Mouse (Mus musculus) spleen, postnatal 14 days (tissue): ENCODE data around the gene Lrrc8a.
A peak's percentile ranks its signal among the peaks of the same experiment; 100 is the strongest.

Experiments used
- DNase-seq, 2 experiments: peaks; one replicate each; pipeline ENCODE4 v3.0.0; 2021 to 2022; ENCODE audit warnings: low spot score in 2 of 2

The Lrrc8a gene

DNA sequence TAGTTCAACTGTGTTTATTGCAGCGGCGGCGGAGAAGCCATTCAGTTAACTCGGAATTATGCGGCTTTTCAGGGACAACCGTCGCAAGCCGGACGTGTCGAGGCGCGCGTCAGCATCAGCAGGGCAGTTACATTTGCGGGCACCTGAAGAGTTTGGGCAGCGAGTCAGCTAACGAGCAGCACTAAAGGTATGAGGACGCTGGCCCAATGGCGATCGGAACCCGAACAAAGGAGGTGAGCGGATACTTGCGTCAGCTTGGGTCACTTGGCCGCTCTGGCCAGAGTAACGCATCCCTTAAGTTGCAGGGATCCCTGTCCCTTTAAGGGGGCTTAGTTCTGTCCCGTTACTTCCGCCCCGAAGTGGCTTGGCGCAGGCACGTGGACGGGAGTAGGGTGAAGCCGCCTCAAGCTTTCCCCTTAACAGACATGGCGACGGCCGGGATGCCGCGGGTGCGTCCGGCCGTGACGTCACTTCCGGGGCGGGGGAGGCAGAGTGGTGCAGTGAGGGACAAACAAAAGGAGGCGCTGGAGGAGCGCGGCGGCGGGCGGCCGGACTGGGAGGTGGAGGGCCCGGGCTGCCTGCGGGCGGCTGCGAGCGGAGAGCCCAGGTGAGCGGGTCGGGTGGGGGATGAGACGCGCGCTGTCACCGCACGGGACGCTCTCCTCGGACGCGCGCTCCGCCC lies at the start of gene Lrrc8a:
Gene Lrrc8a (plus strand): TSS at position 517 of the 682 bp plus-strand sequence.
- peak; percentile 99 to 100 for DNase-seq

DNA sequence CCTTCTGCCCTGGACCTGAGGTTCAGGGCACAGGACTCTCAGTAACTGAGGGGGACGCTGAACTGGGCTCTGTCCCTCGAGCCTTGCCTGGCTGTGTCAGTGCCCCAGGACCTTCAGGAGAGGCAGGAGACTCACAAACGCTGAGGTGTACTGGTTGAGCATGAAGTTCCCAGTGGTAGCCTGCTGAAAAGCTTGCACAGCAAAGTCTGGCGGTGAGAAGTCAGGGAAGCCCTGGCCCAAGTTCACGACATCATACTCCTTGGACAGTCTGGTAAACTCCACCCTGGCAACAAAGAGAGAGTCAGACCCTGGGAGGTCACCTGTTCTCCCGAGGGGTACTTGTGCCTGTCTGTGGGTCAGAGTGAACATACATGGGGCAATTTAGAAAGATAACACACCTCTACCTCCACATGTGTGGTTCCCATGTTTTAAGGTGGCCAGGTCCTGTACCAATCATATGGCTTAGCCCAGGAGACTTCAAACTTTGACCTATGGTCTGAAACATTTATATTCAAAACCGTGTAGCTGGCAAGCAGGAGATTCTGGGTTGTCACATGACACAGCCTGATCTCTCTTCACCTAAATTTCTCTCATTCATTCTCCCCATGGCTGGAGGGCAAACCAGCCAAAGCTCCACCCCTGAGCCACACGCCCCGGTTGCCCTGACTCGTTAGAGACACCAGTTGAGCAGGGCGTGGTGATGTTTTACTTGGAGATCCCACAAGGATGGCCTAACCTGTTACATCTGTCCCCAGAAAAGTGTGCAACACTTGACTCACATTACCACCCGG lies 45.5 kb upstream of the Lrrc8a start:
- DNase-seq, result no peak

- DNase-seq, result no peak
Measured at GRCm38 (mm10) chr2:30194656-30195055, 42.9 kb upstream of the Lrrc8a start.

GRCm38 (mm10) chr2:30198021-30198420 lies 39.5 kb upstream of the Lrrc8a start:
- no peak for DNase-seq

- no peak for DNase-seq
Measured at GRCm38 (mm10) chr2:30199984-30200383, 37.5 kb upstream of the Lrrc8a start.

DNA sequence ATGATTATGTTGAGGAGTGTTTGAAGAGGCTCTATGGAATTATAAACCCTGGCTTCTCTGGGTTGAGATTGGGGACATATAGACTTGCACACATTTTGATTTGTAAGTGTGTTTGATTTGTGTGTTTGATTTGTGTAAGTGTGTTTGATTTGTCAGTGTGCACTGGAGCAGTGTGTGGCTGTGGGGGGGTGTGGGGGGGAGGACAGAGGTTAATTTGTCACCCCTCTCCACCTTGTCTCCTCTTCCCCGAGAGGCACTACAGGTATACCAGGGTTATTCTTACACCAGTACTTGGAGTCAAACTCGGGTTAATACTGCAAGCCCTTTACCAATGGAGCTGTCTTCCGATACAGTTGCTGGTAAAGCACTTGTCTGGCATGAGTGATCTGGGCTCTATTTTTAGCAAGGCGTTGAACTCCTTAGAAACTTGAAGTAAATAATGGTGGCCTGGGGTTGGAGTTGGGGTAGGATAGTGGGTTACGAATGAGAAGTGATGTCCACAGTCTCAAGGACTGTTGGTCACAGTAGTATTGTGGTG lies 37.1 kb upstream of the Lrrc8a start:
- no peak for DNase-seq

- peak in 1 of 2 experiments; percentile 39 for DNase-seq
Measured at GRCm38 (mm10) chr2:30203439-30203838, 34.1 kb upstream of the Lrrc8a start.

DNA sequence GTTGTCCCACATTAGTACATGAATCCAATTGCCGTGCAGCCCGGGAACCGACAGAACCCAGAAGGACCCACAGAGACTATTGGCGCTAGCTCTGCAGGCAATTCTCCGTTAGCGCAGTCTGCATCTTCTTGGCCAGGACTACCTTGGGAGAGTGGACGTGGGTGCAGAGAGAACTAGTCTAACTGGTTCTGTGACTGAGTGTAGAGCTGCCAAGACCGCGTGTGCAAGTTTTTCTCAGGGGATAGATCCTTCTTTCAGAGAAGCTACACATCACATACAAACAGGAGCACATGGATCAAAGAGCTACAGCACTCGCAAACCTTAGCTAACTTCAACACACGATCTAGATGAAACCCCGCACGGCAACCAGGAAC lies 32.3 kb upstream of the Lrrc8a start:
- DNase-seq, result no peak

- DNase-seq, result peak; percentile 79 to 90
Measured at GRCm38 (mm10) chr2:30205629-30206357, 31.7 kb upstream of the Lrrc8a start, which contains the start of gene Kyat1. Gene Kyat1, minus strand, starts transcription at chr2:30205847.

DNA sequence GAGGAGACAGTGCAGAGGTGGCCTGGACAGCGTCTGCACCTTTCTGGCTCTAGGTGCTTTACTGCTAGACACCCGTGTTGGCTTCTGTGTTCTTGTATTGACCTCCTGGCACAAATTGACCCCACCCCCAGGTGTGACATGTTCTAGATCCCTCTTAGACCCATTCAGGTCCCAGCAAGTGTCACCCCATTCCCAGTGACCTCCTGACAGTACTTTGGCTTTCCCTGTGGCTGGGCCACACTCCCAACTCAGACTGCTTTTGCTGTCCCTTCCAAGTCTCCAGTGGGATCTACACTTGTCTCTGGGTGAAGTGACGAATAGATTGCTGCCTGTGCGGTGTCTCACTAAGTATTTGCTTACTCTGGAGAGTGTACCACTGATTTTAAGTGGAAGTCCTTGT lies 30.1 kb upstream of the Lrrc8a start:
- DNase-seq, result no peak

- DNase-seq, result no peak
Measured at GRCm38 (mm10) chr2:30207886-30208285, 29.6 kb upstream of the Lrrc8a start.

DNA sequence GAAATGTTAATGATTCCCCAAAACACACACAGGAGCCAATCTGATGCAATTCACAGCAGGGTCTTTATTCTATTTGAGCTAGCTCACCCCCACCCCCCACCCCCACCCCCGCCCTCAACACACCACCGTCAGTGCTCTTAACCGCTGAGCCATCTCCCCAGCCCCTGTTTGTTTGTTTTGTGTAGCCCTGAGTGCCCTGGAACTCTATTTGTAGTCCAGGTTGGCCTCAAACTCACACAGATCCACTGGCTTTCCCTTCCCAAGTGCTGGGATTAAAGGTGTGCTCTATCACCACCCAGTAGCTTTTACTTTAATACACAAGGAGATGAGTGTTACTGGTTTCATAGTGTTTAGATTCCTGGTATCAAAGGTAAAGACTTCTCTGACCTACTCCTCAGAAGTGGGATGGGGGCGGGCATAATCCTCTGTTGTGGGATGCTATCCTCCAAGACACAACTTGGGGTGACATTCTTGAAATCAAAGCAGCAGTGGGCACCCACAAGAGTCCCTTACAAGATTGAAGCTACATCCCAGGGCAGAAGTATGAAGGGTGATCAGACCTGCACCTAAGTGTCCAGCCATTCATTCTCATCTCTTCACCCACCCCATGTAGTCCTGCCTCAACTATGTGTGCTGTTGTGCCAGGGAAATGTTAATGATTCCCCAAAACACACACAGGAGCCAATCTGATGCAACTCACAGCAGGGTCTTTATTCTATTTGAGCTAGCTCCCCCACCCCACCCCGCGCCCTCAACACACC lies 25.9 kb upstream of the Lrrc8a start:
- no peak for DNase-seq

GRCm38 (mm10) chr2:30212169-30212545 lies 25.4 kb upstream of the Lrrc8a start:
- DNase-seq, result no peak

- no peak for DNase-seq
Measured at GRCm38 (mm10) chr2:30212951-30213350, 24.6 kb upstream of the Lrrc8a start.

DNA sequence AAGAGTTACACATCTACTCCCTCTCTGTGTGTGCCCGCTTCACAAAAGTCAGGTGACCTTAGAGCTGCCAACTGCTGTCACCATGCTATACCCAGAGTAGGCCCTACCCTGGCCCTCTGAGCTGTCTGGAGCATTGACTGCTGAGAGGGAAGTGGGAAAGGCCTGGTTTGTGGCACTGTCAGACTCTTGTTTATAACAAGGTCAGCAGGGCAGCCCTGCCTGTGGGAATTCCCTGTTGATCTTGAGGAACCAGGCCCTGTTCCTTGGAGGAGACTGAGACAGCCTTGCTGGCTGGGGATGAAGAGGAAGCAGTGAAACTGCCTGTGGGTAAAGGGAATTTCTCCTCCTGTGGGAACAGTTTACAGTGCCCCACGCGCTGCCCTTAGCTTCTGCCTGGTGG lies 22.8 kb upstream of the Lrrc8a start:
- no peak for DNase-seq

GRCm38 (mm10) chr2:30215493-30215892 lies 22.0 kb upstream of the Lrrc8a start:
- DNase-seq, result no peak

GRCm38 (mm10) chr2:30216293-30216692 lies 21.2 kb upstream of the Lrrc8a start:
- no peak for DNase-seq

DNA sequence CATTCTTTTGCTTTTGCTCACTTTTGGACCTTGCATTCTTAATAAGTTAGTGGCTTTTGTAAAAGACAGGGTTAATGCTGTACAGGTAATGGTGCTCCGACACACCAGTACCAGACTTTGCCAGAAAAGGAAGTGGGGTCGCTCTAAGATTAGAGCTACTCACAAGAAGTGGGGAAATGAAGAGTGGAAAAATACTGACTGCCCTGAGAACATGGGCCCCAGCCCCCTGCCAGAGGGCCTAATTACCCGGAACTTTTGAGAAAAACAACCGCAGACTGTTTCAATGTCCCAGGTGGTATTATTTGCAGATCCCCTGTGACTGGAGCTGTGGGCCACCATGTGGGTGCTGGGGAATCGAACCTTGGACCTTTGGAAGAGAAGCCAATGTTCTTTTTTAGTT lies 1.9 kb upstream of the Lrrc8a start:
- DNase-seq, result no peak

DNA sequence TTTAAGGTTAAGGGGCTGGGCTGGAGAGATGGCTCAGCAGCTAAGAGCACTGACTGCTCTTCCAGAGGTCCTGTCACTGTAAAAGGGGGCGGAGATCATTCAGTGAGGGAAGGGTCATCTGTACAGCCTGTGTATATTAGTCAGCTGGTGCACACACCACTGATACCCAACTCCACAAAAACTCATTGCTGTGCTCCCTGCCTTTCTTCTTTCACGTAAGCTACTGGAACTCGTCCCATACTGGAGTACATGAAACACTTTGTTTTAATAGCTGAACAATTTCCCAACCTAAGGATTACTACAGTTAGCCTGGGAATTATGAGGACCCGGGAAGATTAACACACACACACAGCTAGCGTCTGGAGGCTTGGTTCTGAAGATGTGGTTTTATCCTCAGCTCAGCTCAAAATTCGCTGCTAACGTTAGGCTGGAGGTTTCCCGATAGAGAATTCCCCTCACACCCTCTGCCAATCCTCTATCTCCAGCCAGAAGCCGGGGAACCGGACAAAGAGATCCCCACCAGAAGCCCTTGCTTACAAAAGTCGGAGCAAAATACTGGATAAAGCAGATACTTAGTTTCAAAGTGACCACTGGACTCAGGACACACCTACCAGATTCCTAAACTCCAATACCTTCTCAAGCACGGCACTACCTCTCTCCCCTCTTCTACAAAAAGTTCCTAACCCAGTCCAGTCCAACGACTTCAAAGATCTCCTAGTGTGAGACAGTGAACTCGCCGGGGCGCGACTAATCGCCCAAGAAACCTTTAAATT lies 903 bp upstream of the Lrrc8a start:
- no peak for DNase-seq

GRCm38 (mm10) chr2:30237881-30238280 lies 366 bp downstream of the Lrrc8a start:
- peak; percentile 50 to 57 for DNase-seq
